Mouse (Mus musculus) liver, embryonic 11.5 days (tissue): ENCODE data around the gene Lrg1. TPM values are rescaled to one million over a fixed set of nuclear protein-coding genes. Genes with fewer than 3 reads are reported as not detected.
"Not testable (repeated sequence)": the region's sequence is repeated elsewhere in the genome, so short reads cannot be mapped to it uniquely, and the experiment has no call there.

Experiments
- ATAC-seq: fragments of 200-750 bp; cut with Nextera tagmentation; replicated peaks from 2 replicates; pipeline ENCODE4 v1.8.0; 2017; ENCODE audit warnings: moderate number of reproducible peaks, mild to moderate bottlenecking, moderate TSS enrichment, moderate library complexity; ENCODE audit not compliant: low FRiP score
- DNase-seq: peaks from one replicate; pipeline ENCODE4 v3.0.0-alpha.2; 2017; ENCODE audit warnings: low spot score
- H3K27ac ChIP-seq: fragments of 300-500 bp; sonication (generic); 2 replicates; pipeline ENCODE4 v1.5.1; 2014; ENCODE audit warnings: mild to moderate bottlenecking, low read depth, low read length, control low read depth
- H3K27me3 ChIP-seq: fragments of 300-500 bp; sonication (generic); replicated peaks from 2 replicates; pipeline ENCODE4 v1.6.1; 2014; ENCODE audit warnings: low read length, mixed read lengths; ENCODE audit not compliant: control insufficient read depth, insufficient read depth
- H3K36me3 ChIP-seq: fragments of 300-500 bp; sonication (generic); 2 replicates; pipeline ENCODE4 v1.6.1; 2014; ENCODE audit warnings: mild to moderate bottlenecking, low read length, moderate library complexity, mixed read lengths; ENCODE audit not compliant: control insufficient read depth, insufficient read depth
- H3K4me1 ChIP-seq: fragments of 300-500 bp; sonication (generic); replicated peaks from 2 replicates; pipeline ENCODE4 v1.6.1; 2014; ENCODE audit warnings: low read length, mixed read lengths; ENCODE audit not compliant: control insufficient read depth, insufficient read depth
- H3K4me2 ChIP-seq: fragments of 300-500 bp; sonication (generic); 2 replicates; pipeline ENCODE4 v1.6.1; 2014; ENCODE audit warnings: mild to moderate bottlenecking, control low read depth, moderate library complexity
- H3K4me3 ChIP-seq: fragments of 300-500 bp; sonication (generic); 2 replicates; pipeline ENCODE4 v1.5.1; 2014; ENCODE audit warnings: low read depth, low read length, control low read depth
- H3K9ac ChIP-seq: fragments of 300-500 bp; sonication (generic); 2 replicates; pipeline ENCODE4 v1.6.1; 2014; ENCODE audit warnings: low read depth, low read length, control low read depth
- H3K9me3 ChIP-seq: fragments of 300-500 bp; sonication (generic); 2 replicates; pipeline ENCODE4 v1.6.1; 2016; ENCODE audit warnings: low read length, inconsistent platforms, mixed read lengths; ENCODE audit not compliant: control insufficient read depth
- WGBS: fragments of 180-500 bp; shearing (Covaris S2); extraction: QIAGEN DNeasy Blood & Tissue Kit; methylation state at CpG from one replicate; pipeline ENCODE4 v1.1.7; 2014; 5-methylcytosine and 5-hydroxymethylcytosine counted together
- polyA plus RNA-seq: library from polyadenylated mRNA; unstranded; fragments of >200 nt; fragmentation: Nextera tagmentation; extraction: Ambion mirVana; gene quantifications from 2 replicates; pipeline ENCODE4 v1.2.1, GENCODE M21; 2014

The Lrg1 gene
- polyA plus RNA-seq, 1 experiment from 2014 or later = 0.23 TPM

DNA sequence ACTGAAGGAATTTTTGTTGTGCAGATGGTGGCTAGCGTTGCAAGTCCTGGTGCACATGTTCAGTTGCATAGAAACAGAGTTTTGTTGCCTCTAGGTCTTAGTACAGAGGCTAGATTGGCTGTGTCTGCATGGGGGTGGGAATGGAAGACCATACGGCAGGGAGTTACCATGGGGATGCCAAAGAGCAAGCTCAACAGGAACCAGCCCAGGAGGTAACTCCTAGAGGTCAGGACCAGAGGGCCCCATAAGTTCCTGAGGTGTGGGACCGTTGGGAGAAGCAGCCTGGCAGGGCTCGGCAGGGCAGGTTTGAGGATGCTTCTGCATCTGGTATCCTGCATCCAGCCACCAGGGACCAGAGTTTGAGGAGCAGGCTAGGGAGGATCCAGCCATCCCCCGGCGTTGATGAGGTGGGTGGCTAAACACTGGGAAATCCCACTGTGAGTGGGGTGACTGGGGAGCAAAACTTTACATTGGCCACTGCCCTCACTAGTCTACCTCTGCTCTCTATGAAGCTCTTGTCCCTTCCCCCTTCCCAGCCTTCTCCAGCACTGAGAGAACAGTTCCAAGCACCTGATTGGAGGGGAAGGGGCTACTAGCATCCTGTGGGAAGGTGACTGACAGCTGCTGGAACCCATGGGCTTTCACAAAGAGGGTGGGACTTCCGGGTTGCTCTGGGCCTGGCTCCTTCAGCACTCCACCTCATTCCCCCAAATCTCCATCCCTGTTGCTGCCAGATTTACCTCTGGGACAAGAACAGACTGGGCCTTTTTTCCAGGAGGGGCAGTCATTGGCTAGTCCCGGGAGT lies 40.8 kb downstream of the Lrg1 start:
- Histone ChIP-seq H3K4me2 (peak overlapping the region; percentile 92), H3K27ac (no peak overlapping the region), H3K9ac (peak overlapping the region; percentile 74), H3K4me3 (peak overlapping the region; percentile 71), H3K4me1 (peaks cover 11% of the 10 kb centered on the region), H3K27me3 (no peaks in the 10 kb centered on the region), H3K9me3 (no peaks in the 10 kb centered on the region), H3K36me3 (no peaks in the 10 kb centered on the region)
- WGBS = 16% methylated on average over 8 of the region's 8 CpGs
- ATAC-seq = no peak
- peak; percentile 49 for DNase-seq

DNA sequence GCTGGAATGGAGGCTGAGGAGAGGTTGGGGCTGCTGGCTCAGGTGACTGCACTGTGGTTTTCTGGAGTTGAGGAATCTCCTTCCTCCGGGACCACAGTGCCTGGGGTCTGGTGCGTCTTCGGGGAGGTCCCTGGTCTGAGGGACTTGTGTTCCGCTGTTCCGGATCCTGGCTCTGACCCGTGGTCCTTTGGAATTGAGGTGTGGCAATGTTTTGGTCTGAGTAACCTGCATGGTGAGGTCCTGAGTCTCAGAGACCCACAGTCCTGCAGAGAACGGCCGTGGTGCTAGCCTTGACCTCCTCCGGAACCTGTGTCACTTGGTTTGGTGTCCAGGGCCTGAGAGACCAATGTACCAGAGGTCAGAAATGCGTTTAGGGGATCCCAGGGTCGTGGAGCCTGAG lies 41.9 kb downstream of the Lrg1 start:
- H3K27me3 ChIP-seq = no peaks in the 10 kb centered on the region
- no peaks in the 10 kb centered on the region for H3K36me3 ChIP-seq
- H3K27ac ChIP-seq = peak overlapping the region; percentile 58; the same call in 1 of the 2 replicates
- WGBS = under 1% methylated on average over 11 of the region's 11 CpGs
- DNase-seq (no peak), ATAC-seq (no peak)
- peak overlapping the region; percentile 71 for H3K4me3 ChIP-seq
- H3K9me3 ChIP-seq = no peaks in the 10 kb centered on the region
- H3K4me2 ChIP-seq = peak overlapping the region; percentile 92
- peak overlapping the region; percentile 74 for H3K9ac ChIP-seq
- H3K4me1 ChIP-seq = peaks cover 17% of the 10 kb centered on the region

DNA sequence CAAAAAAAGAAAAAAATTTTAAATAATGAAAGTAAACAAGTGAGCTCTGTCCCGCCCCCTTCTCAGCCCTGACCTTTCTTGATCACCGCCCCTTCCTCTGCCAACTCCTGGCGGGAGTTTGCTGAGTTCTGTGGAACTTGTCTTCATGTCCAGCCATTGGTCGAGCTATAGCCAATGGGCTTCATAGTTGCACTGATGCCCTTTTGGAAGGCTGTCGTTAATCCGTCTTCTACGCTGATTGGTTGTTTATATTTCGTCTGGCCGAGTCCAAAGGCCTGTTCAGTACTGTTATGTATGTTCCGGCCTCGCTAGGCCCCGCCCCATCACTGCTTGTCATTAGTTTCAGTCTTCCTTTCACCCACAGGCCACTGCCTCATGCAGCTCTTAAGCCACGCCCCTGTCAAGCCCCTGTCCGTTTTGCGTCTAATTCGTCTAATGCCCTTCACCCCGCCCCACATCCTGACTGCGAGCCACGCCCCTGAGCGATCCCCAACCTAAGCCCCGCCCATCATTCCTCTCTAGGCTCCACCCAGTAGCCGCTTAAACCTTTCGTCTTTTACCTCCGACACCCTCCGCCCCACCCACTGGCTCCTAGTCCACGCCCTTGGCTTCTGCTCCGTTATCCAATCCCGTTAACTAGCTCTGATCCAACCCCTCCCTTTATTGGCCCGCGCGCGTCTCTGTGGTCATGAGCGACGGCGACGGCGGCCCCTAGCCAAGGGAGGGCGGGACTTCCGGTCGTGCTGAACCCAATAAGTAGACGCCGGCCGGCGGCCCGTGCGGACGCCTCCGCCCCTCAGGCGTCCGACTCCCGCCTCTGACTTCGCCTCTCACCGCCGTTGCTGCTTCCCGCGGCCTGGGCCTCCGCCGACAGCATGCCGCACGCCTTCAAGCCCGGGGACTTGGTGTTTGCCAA lies 42.7 kb downstream of the Lrg1 start, which contains the start of gene Hdgfl2:
TSS of gene Hdgfl2 (plus strand) at position 755 of the 916 bp plus-strand sequence.
- H3K4me2 ChIP-seq = peak within 1 kb of the TSS; percentile 92
- H3K4me3 ChIP-seq = peak within 1 kb of the TSS; percentile 71
- peak within 1 kb of the TSS; percentile 74 for H3K9ac ChIP-seq
- no peaks in the 10 kb centered on the region for H3K27me3 ChIP-seq
- ATAC-seq (peak; percentile 90), DNase-seq (peak; percentile 99)
- WGBS = under 1% methylated on average over 61 of the region's 61 CpGs
- H3K36me3 ChIP-seq = no peaks in the 10 kb centered on the region
- no peaks in the 10 kb centered on the region for H3K9me3 ChIP-seq
- peaks cover 18% of the 10 kb centered on the region for H3K4me1 ChIP-seq
- peak within 1 kb of the TSS; percentile 58; the same call in 1 of the 2 replicates for H3K27ac ChIP-seq

DNA sequence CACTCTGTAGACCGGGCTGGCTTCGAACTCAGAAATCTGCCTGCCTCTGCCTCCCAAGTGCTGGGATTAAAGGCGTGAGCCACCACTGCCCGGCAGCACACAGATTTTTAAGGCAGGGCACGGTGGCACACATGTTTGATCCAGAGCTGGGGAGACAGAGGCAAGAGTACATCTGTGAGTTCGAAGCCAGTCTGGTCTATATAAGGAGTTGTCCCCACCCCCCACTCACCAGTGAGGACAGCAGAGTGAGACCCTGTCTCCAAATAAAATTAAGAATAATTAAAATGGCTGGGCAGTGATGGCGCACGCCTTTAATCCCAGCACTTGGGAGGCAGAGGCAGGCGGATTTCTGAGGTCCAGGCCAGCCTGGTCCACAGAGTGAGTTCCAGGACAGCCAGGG lies 43.4 kb downstream of the Lrg1 start:
- H3K27me3 ChIP-seq, ATAC-seq, H3K36me3 ChIP-seq, DNase-seq, H3K9me3 ChIP-seq: not testable (repeated sequence)
- 58% methylated on average over 9 of the region's 9 CpGs for WGBS
- H3K4me2 ChIP-seq = peak overlapping the region; percentile 65
- H3K4me1 ChIP-seq = peaks cover 25% of the 10 kb centered on the region
- H3K4me3 ChIP-seq = peak overlapping the region; percentile 71
- peak overlapping the region; percentile 35; the same call in 1 of the 2 replicates for H3K9ac ChIP-seq
- H3K27ac ChIP-seq = peak overlapping the region; percentile 35; the same call in 1 of the 2 replicates

DNA sequence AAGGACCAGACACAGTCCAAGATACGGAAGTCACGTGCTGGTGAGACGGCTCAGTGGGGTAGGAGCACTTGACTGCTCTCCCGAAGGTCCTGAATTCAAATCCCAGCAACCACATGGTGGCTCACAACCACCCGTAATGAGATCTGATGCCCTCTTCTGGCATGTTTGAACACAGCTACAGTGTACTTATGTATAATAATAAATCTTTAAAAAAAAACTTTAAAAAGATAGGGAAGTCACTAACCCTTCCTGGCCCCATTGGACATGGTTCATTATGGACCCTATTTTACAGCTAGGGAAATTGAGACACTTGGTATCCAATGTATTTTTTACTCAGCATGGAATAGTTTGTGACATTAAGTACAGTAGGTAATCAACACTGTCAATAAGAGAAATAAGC lies 44.3 kb downstream of the Lrg1 start:
- Histone ChIP-seq H3K4me1 (peaks cover 25% of the 10 kb centered on the region), H3K4me2 (no peak overlapping the region), H3K27ac (no peak overlapping the region), H3K27me3 (no peaks in the 10 kb centered on the region), H3K9ac (no peak overlapping the region), H3K4me3 (no peak overlapping the region), H3K9me3 (no peaks in the 10 kb centered on the region), H3K36me3 (peaks cover 5% of the 10 kb centered on the region; the same call in 1 of the 2 replicates)
- ATAC-seq (no peak), DNase-seq (no peak)
- 77% methylated on average over 5 of the region's 5 CpGs for WGBS

DNA sequence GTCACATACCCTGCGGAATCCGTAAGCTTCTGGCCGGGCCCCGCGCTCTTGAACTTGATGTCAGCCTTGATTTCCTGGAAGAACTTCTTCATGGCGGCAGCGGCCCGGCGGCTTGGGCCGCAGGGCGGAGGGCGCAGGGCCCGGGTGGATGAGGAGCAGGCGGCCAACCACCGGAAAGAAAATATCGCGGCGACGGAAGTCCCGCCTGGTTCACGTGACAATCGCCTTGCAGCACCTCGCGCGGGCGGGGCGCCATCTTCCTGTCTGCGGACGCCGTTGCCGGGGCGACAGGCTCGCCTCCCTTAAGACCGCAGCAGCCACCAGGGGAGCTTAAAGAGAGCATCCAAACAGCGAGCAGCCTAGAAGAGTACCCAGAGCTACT lies 47.0 kb downstream of the Lrg1 start, which contains the start of gene Ubxn6:
TSS of gene Ubxn6 (minus strand) at position 202 of the 382 bp plus-strand sequence.
- Histone ChIP-seq H3K4me2 (peak within 1 kb of the TSS; percentile 86), H3K36me3 (peaks cover 21% of the 10 kb centered on the region), H3K4me3 (peak within 1 kb of the TSS; percentile 82), H3K27me3 (no peaks in the 10 kb centered on the region), H3K27ac (peak within 1 kb of the TSS; percentile 99), H3K4me1 (peaks cover 15% of the 10 kb centered on the region), H3K9ac (peak within 1 kb of the TSS; percentile 87), H3K9me3 (no peaks in the 10 kb centered on the region)
- DNase-seq (peak; percentile 93), ATAC-seq (peak; percentile 53)
- WGBS = under 1% methylated on average over 34 of the region's 35 CpGs

DNA sequence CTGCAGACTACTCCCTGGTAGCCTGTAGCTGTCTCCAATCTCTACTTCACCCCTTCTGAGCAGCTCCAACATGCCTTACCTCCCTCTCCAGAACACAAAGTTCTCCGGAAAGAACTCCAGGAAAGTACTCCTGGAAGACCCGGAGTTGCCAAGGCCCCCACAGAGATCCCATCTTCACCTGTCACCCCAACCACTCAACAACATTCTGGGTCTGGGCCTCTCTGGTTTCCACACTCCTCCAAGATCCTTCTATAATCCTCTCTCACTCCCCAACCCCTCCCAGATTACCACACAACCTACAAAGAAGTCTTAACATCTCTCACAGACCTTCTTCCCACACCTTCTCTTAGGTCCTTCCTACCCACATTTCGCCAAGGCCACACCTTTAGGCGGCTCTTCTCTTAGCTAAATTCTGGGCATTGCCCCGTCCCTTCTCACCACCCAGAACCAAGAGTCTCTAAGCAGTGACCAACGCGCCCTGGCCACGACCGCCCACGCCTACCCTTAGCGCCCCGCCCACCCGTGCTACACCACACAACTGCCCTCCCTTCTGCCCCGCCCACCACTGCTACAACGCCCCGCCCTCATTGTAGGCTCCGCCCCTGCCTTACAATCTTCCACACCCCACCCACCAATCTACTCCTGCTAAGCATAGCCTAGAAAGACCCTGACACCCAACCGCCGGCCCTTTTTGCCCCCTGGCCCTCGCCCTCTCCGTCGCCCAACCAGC lies 47.5 kb downstream of the Lrg1 start:
- peak overlapping the region; percentile 87 for H3K9ac ChIP-seq
- peaks cover 25% of the 10 kb centered on the region for H3K36me3 ChIP-seq
- DNase-seq (no peak), ATAC-seq (peak; percentile 51)
- peaks cover 15% of the 10 kb centered on the region for H3K4me1 ChIP-seq
- H3K4me3 ChIP-seq = peak overlapping the region; percentile 82
- 8% methylated on average over 22 of the region's 22 CpGs for WGBS
- H3K4me2 ChIP-seq = peak overlapping the region; percentile 86
- peak overlapping the region; percentile 99 for H3K27ac ChIP-seq
- no peaks in the 10 kb centered on the region for H3K27me3 ChIP-seq
- no peaks in the 10 kb centered on the region for H3K9me3 ChIP-seq

DNA sequence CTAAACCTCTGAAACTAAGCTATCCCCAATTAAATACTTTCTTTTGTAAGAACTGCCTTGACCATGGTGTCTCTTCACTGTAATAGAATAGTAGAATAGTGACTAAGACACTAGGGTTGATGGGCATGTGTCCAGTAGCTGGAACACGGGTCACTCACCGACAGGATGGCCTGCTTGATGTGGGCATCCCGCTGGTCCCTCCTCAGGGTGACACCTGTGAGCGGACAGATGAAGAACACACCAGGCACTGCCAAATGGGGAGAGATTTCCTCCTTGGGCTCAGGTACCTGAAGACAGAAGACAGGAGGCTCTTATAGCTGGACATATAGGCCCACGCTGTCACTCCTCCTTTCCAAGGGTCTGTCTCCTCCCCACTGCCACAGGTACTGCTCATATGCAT lies 49.6 kb downstream of the Lrg1 start:
- ATAC-seq (no peak), DNase-seq (no peak)
- H3K4me1 ChIP-seq = peaks cover 15% of the 10 kb centered on the region
- H3K4me3 ChIP-seq = no peak overlapping the region
- no peak overlapping the region for H3K9ac ChIP-seq
- no peaks in the 10 kb centered on the region for H3K27me3 ChIP-seq
- no peaks in the 10 kb centered on the region for H3K9me3 ChIP-seq
- H3K36me3 ChIP-seq = peaks cover 43% of the 10 kb centered on the region
- no peak overlapping the region for H3K27ac ChIP-seq
- no peak overlapping the region for H3K4me2 ChIP-seq
- WGBS = 88% methylated on average over 5 of the region's 5 CpGs
